Mouse (Mus musculus) liver (tissue): ENCODE results near the gene Pth1r.

Experiments used
- DNase-seq: peaks from one replicate; pipeline ENCODE4 v3.0.0-alpha.2; 2020; ENCODE audit warnings: mixed read lengths

The Pth1r gene

GRCm38 (mm10) chr9:110681817-110682216 is 65.1 kb downstream of the Pth1r start:
- no peak for DNase-seq

- DNase-seq, result no peak
Observed at GRCm38 (mm10) chr9:110680736-110681507, 66.0 kb downstream of the Pth1r start.

DNA sequence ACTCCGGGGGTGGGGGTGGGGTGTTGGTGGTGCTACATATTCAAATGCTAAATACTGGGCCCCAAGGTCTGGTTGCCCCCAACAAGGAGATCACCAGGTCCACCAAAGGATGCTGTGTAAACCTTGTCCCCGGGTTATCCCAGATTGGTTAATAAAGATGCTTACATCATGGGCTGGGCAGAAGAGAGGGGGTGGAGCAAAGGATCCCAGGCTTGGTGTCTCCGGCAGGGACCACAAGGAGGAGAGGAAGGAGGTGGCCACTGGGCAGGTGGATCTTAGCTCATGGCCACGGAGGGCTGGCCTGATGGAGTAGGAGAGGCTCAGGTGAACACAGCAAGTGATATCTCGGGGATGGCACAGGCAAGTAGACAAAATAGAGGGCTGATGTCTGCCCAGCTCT is 68.1 kb downstream of the Pth1r start:
- no peak for DNase-seq

GRCm38 (mm10) chr9:110676492-110676911 is 70.4 kb downstream of the Pth1r start:
- peak; percentile 80 for DNase-seq

GRCm38 (mm10) chr9:110673107-110673752 is 73.7 kb downstream of the Pth1r start:
- no peak for DNase-seq

DNA sequence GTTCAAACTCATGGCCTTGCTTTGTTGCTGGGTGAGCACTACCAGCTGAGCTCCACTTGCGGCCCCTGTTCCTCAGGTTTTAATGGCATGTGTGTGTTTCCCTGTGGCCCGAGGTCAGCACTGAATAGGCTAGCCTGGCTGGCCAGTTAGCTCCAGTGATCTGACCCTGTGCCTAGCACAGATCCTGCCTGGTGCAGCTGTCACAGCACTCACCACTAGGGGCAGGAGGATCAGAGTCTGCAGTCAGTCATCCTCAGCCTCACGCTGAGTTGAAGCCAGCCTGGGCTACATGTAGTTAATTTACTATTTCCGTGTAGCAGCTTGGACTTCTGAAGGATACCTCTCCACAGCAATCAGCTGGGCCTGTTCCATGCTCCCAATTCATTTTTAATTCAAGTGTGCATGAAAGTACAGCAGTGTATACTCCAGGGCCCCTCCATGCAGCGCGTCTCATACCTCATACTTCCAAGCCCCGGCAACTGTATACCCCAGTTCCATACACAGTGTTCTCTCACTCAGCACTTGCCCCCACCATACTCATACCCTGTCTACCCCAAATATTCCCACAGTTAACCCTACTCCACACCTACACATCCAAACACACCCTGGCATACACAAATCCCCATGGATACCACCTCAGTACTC is 74.4 kb downstream of the Pth1r start:
- peak; percentile 61 for DNase-seq
